Mouse (Mus musculus) Muller cell, postnatal 12 days (primary cell): ENCODE measurements at regions not wholly inside any gene's neighbourhood (a gene's known extent, or its start where the extent isn't known, plus 50 kb on each side); places are given as distances from the start of the nearest gene placed in this dataset.
"Not testable (repeated sequence)": the region's sequence is repeated elsewhere in the genome, so short reads cannot be mapped to it uniquely, and the experiment has no call there.

Source experiments
- DNase-seq: peaks from one replicate; pipeline ENCODE4 v3.0.0-alpha.2; 2015; ENCODE audit errors: inconsistent ontology term

GRCm38 (mm10) chr10:70866737-70867136 lies 211.0 kb upstream of the Phyhipl start:
- no peak for DNase-seq

DNA sequence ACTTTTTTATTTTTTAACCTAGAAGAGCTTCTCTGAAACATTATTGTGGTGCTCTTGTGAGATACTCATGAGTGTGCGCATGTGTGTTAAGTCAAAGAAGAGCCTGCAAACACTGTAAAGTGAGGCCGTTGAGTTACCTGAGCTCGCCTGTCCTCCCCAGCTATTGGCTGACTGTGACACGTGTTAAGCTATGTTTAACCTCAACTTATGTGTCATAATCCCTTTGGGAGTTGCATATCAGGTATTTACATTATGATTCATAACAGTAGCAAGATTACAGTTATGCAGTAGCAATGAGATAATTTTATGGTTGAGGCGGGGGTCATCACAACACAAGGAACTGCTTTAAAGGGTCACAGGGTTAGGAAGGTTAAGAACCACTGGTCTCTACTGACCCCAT lies 208.9 kb upstream of the Phyhipl start:
- no peak for DNase-seq

- DNase-seq = no peak
Observed at GRCm38 (mm10) chr10:70862022-70862335, 206.2 kb upstream of the Phyhipl start.

GRCm38 (mm10) chr10:70861131-70862021 lies 205.6 kb upstream of the Phyhipl start:
- no peak for DNase-seq

- DNase-seq = no peak
Observed at GRCm38 (mm10) chr10:70857155-70857820, 201.5 kb upstream of the Phyhipl start.

DNA sequence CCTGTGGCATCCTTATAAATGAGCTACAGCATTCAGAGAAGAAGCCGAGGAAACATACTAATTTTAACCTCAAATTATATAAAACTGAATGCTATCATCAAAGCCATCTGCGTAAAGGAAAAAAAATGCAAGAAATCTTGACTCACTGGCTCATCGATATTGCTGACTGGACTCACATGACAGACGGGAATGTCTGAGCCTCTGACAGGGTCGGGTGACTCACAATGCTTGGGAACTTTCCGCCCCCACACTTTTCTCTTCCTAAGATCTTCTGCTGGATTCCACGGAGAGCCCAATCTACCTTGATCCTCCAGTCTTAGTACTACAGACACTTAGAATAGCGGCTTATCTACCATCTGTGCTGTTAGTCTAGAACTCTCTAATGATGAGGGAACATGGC lies 200.2 kb upstream of the Phyhipl start:
- DNase-seq = peak; percentile 28

DNA sequence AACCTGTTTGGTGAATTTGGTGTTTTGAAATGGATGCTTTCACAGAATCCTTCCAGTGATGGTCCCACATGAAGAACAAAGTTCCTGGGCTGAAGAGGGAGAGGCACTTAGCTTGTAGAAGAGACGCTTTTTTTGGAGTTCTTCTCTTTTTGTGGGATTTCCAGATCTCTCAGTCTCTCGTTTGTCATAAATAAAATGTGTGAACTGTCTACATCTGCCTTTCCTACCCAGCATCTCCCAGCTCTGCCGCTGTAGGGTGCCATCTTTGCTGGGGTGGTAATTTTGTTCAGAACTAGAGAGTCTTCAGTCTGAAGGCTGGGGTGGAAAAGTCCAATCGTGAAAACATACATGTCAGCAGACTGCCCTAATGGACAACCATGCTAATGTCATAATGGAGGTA lies 197.8 kb upstream of the Phyhipl start:
- DNase-seq = no peak

DNA sequence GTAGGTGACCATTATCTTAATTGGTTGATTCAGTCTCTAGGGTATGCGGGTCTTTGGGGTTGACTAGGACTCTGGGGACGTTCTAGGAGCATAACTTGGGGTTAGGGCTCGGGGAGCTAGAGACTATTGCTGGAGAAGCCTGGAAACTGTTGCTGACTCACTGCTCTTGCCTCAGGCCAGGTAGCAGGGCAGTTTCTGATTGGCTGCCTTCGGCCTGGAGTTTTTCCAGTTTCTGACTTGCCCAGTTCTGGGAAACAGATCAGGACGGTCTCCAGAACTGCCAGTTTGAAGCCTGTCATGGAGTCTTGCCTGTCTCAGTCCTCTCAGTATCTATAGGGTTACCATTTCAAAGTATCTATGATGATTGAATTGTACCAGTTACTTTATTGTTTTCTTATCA lies 192.4 kb upstream of the Phyhipl start:
- no peak for DNase-seq

- peak; percentile 64 for DNase-seq
Observed at GRCm38 (mm10) chr10:70847341-70847882, 191.6 kb upstream of the Phyhipl start.

- no peak for DNase-seq
Observed at GRCm38 (mm10) chr10:70846281-70847168, 190.8 kb upstream of the Phyhipl start.

- no peak for DNase-seq
Observed at GRCm38 (mm10) chr10:70843848-70844247, 188.1 kb upstream of the Phyhipl start.

- DNase-seq = no peak
Observed at GRCm38 (mm10) chr10:70842176-70842838, 186.5 kb upstream of the Phyhipl start.

DNA sequence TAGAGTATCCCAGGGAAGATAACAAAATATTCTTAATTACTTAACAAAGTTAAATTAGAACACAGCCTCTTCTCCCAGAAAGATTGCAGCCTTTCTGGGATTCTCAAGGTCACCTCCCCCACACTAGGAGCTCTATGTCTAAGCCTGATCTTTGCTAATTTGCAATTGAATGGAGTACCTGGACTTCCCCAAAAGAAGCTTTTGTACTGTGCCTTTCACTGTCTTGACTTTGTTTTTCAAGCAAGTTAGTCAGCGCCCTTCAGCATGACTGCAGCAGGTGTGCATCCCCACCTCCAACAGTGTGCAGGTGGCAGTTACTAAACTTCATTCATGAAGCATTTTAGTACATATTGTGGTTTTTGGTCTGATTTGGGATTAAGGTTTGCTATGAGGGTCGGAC lies 185.4 kb upstream of the Phyhipl start:
- not testable (repeated sequence) for DNase-seq

DNA sequence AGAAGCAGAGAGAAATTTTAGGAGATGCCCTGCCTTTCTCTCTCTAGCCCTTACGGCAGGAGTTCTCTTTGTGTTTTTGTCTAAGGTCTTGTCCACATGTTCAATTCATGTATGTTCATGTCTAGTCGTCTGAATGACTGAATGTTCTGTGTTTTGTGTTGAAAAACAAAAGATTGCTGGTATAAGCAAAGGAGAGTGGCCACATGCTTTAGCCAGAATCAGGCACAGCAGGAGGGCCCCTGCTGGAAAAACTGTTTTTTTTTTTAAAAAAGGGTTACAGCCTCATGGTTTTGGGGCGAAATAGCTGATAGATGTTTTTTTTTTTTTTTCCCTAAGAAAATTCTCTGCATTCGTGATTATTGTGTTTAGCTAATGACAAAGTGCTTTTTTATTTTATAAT lies 182.4 kb upstream of the Phyhipl start:
- DNase-seq = no peak

- no peak for DNase-seq
Observed at GRCm38 (mm10) chr10:70837326-70837725, 181.6 kb upstream of the Phyhipl start.

DNA sequence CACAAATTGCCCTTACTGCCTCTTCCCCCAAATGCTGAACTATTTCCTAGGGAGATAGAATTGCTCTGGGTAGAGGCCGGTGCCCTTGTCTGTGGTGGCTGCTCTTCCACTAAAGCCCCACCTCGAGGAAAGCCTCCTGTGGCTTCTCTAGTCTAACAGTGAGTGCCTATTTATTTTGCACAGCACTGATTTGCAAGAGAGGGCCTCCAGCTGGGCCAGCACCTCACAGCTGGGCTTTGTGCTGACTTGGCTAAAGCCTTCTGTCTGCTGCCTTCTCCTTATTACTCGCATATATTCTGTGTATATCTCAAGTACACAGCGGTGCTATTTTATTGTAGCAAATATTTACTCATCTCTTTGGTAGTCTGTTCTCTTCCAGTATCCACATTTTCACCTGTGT lies 176.9 kb upstream of the Phyhipl start:
- no peak for DNase-seq

DNA sequence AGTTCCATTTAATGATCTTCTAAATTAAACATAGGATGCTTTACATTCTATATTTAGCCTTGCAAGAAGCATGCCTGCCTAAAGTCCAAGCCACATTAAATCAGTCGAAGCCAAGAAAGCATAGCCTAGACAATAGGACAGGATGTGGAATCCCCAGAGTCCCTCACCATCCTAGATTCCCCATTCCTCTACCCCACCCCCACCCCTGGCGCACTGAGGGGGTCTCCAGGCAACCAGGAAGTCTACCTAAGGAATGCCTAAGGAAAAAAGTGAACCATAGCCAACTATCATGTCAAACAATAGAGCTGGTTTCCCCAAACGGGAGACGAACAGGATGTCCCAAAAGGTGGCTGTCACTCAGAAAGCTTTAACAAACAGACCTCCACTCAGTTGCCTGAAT lies 172.5 kb upstream of the Phyhipl start:
- no peak for DNase-seq

DNA sequence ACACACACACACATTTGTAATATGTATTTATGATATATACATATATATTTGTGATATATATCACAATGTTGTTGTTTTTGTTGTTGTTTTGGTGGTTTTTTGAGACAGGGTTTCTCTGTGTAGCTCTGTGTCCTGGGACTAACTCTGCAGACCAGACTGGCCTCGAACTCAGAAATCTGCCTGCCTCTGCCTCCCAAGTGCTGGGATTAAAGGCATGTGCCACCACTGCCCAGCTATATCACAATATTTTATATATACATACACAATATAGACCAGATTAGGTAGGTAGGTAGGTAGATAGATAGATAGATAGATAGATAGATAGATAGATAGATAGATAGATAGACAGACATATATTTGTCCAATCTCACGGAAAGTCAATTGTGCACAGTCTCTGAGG lies 171.8 kb upstream of the Phyhipl start:
- not testable (repeated sequence) for DNase-seq

DNA sequence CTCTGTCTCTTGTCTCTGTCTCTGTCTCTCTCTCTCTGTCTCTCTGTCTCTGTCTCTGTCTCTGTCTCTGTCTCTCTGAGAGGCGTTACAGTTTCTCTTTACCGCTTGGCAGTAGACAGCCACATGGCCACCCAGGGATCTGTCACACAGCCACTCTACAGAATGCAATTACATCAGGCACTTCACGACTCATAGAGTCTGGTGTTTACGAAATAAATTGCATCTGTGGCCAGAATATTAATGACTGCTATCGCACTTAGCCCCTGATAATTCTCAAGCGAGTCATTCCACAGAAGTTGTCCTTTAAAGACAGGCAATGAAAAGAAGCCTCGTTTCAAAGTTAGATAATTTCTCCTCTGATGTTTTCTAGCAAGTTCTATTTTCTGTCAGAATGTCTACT lies 170.9 kb upstream of the Phyhipl start:
- peak; percentile 16 for DNase-seq

DNA sequence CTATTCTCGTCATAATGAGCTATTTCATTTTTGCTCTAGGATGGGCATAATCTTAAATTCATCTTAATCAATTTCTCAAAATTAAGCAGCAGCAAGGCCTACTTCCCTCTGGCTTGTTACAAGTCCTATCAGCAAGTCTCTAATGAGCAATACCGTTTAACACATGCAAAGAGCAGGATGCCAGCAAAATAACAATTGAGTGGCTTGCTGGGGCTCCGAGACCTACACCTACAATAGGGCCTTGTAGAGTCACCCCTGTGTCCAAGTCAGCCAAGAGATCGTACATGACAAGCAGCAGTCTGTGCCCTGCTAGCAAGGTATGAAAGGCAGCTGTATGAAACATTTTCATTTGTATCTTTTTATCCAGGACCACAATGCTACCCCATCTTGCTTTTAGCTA lies 169.7 kb upstream of the Phyhipl start:
- DNase-seq = no peak

DNA sequence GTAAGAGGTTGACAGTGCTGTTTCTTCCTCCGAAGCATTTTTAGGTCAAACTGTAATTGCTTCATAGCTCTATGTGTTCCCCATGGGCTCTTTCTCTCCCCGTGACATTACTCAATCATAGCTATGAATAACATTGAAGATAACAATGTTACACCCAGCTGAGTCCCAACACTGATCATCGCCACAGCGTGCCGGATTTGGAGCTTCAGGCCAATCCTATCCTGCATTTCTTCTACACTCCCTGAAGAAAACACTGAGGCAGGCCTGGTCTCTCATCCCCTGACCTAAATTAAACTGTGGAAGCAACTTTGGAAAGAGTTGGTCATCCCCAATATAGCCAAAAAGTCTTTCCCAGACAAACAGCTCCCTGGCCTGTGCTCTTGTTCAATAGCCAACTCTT lies 168.7 kb upstream of the Phyhipl start:
- no peak for DNase-seq

DNA sequence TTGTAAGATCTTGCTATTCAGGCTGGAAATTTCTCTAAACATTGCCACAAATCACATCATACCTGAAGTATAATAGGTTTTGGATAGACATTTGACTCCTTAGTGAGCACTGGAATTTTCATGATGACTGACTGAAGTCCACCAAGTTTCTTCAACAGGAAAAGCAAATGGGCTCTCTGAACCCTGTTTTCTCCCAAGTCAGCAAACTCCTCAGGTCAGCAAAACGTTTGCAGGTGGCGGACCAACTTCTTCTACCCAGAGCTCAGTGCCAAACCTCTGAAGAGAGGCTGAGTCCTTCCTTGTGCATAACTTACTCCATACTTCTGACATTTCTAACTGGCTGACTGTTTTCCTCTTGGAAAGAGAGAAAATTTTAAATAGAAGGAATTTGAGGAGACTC lies 164.2 kb upstream of the Phyhipl start:
- no peak for DNase-seq
